In genomic region chr17:12120268-12120667, GRCm38 (mm10) we compare ENCODE assay signal across 8 mouse cellular contexts. TPM values are rescaled to one million over a fixed set of nuclear protein-coding genes. Genes with fewer than 3 reads are reported as not detected.
DNase-seq lines count a peak whose midpoint lies in the region; ATAC-seq and TF ChIP-seq lines count a peak whose summit lies in the region.

No protein-coding gene starts in this region.

- TF ChIP-seq CTCF in kidney, postnatal 0 days (IDR thresholded peaks at IDR 0.05; ENCODE audit: low read depth): no peak

- H3K27me3 ChIP-seq in kidney, postnatal 0 days (ENCODE audit: insufficient read depth, low read length): no peaks in the 10 kb centered on the region
- no peaks in the 10 kb centered on the region for H3K27me3 ChIP-seq in embryonic facial prominence, embryonic 12.5 days
- H3K27me3 ChIP-seq in intestine, embryonic 15.5 days (replicated peaks): no peaks in the 10 kb centered on the region

- no peaks in the 10 kb centered on the region for H3K9me3 ChIP-seq in kidney, postnatal 0 days (replicated peaks; ENCODE audit: low read length)
- no peaks in the 10 kb centered on the region for H3K9me3 ChIP-seq in embryonic facial prominence, embryonic 12.5 days
- no peaks in the 10 kb centered on the region for H3K9me3 ChIP-seq in intestine, embryonic 15.5 days

- 28% methylated on average over 5 of the region's 5 CpGs for WGBS in kidney, postnatal 0 days
- 34% methylated on average over 5 of the region's 5 CpGs for WGBS in embryonic facial prominence, embryonic 12.5 days
- 47% methylated on average over 5 of the region's 5 CpGs for WGBS in intestine, embryonic 15.5 days

- intact Hi-C loops in left cerebral cortex, postnatal 4 days (cut with DNase I): no loop called here
- intact Hi-C loops in heart, postnatal 25 days (cut with DNase I): no loop called here

- H3K9ac ChIP-seq in kidney, postnatal 0 days (ENCODE audit: low read depth, low read length): no peak overlapping the region
- H3K9ac ChIP-seq in embryonic facial prominence, embryonic 12.5 days: peak overlapping the region; percentile 68; the same call in 1 of the 2 replicates
- H3K9ac ChIP-seq in intestine, embryonic 15.5 days: no peak overlapping the region

- no peak for ATAC-seq in kidney, postnatal 0 days (replicated peaks; ENCODE audit: low FRiP score, low read depth)
- no peak for ATAC-seq in embryonic facial prominence, embryonic 12.5 days (ENCODE audit: insufficient number of reproducible peaks, insufficient read depth, low FRiP score, low TSS enrichment)
- no peak for ATAC-seq in intestine, embryonic 15.5 days
- ATAC-seq in frontal cortex, adult (ENCODE audit: low TSS enrichment): no peak

- H3K27ac ChIP-seq in kidney, postnatal 0 days: no peak overlapping the region
- no peak overlapping the region for H3K27ac ChIP-seq in embryonic facial prominence, embryonic 12.5 days
- no peak overlapping the region for H3K27ac ChIP-seq in intestine, embryonic 15.5 days

- H3K4me1 ChIP-seq in kidney, postnatal 0 days (replicated peaks; ENCODE audit: insufficient read depth, low read length): no peaks in the 10 kb centered on the region; the same call in 1 of the 2 replicates
- peaks cover 22% of the 10 kb centered on the region for H3K4me1 ChIP-seq in embryonic facial prominence, embryonic 12.5 days
- peaks cover 6% of the 10 kb centered on the region; the same call in 1 of the 2 replicates for H3K4me1 ChIP-seq in intestine, embryonic 15.5 days (replicated peaks)

- H3K36me3 ChIP-seq in kidney, postnatal 0 days (ENCODE audit: insufficient read depth, low read length): 0 out of 2 replicates have a peak, but pooled peaks cover 5% of the 10 kb centered on the region
- H3K36me3 ChIP-seq in embryonic facial prominence, embryonic 12.5 days: peaks cover 11% of the 10 kb centered on the region
- H3K36me3 ChIP-seq in intestine, embryonic 15.5 days: no peaks in the 10 kb centered on the region

- H3K4me3 ChIP-seq in kidney, postnatal 0 days (replicated peaks; ENCODE audit: low read depth, low read length): peak overlapping the region; percentile 66
- peak overlapping the region; percentile 66 for H3K4me3 ChIP-seq in embryonic facial prominence, embryonic 12.5 days
- H3K4me3 ChIP-seq in intestine, embryonic 15.5 days (replicated peaks): peak overlapping the region; percentile 63; the same call in 1 of the 2 replicates

- DNase-seq in kidney, postnatal 0 days (ENCODE audit: low spot score): no peak
- no peak for DNase-seq in kidney, postnatal 10 days
- DNase-seq in naive thymus-derived CD4-positive, alpha-beta T cell, adult 2 months (ENCODE audit: low read depth): peak; percentile 2
- no peak for DNase-seq in left cerebral cortex, postnatal 4 days
- DNase-seq in heart, postnatal 25 days (ENCODE audit: low spot score): no peak

- peak overlapping the region; percentile 91 for H3K4me2 ChIP-seq in kidney, postnatal 0 days (ENCODE audit: low read length)
- peak overlapping the region; percentile 87 for H3K4me2 ChIP-seq in embryonic facial prominence, embryonic 12.5 days (replicated peaks)
- peak overlapping the region; percentile 94 for H3K4me2 ChIP-seq in intestine, embryonic 15.5 days (replicated peaks)

RNA-seq across cellular contexts. Expression of gene Agpat4, which starts 1.8 kb away (rescaled TPM):
- polyA plus RNA-seq in kidney, postnatal 0 days (2015; fragmentation: Nextera tagmentation; extraction: Ambion mirVana): 15.5 and 21.4 TPM in 2 replicates
- 42.6 and 44.7 TPM in 2 replicates for polyA plus RNA-seq in embryonic facial prominence, embryonic 12.5 days (2016; fragmentation: Nextera tagmentation; extraction: Ambion mirVana)
- 19.6 and 20.2 TPM in 2 replicates for polyA plus RNA-seq in intestine, embryonic 15.5 days (2015; fragmentation: Nextera tagmentation; extraction: Ambion mirVana)
- 10 to 100 TPM; 52.7 to 58.4 TPM for total RNA-seq in left cerebral cortex, postnatal 4 days (2021)
- 1 to 10 TPM; 4.5 to 5.1 TPM for total RNA-seq in heart, postnatal 25 days (2021)
